Mouse (Mus musculus): ENCODE measurements around the gene 1600014C23Rik.
A peak's percentile ranks its signal among the peaks of the same experiment; 100 is the strongest.

- TF ChIP-seq ZMIZ1 (IDR thresholded peaks at IDR 0.05; ENCODE audit: low read depth, low read length) (no peak), CTCF (IDR thresholded peaks at IDR 0.05 in 2 of 3, conservative IDR thresholded peaks at IDR 0.05 in 1 of 3; ENCODE audit: control insufficient read depth in 1 of 3, insufficient read depth in 1 of 3, low read depth in 2 of 3, low read length in 3 of 3, poor library complexity in 1 of 3, severe bottlenecking in 1 of 3) (no peak), ZC3H11A (IDR thresholded peaks at IDR 0.05; ENCODE audit: low read depth, low read length) (no peak), ZKSCAN1 (IDR thresholded peaks at IDR 0.05; ENCODE audit: low read depth, low read length) (no peak), BHLHE40 (IDR thresholded peaks at IDR 0.05; ENCODE audit: borderline replicate concordance, low read depth, low read length) (no peak), POLR2A (IDR thresholded peaks at IDR 0.05; ENCODE audit: control insufficient read depth in 1 of 2, insufficient read depth in 1 of 2, low read depth in 1 of 2, low read length in 2 of 2, poor library complexity in 1 of 2) (no peak), MXI1 (IDR thresholded peaks at IDR 0.05; ENCODE audit: low read depth, low read length) (no peak; the same call in 1 of the 2 replicates), GATA1 (IDR thresholded peaks at IDR 0.05; ENCODE audit: low read depth, low read length) (no peak), TCF12 (IDR thresholded peaks at IDR 0.05; ENCODE audit: low read depth, low read length) (no peak), ETS1 (IDR thresholded peaks at IDR 0.05; ENCODE audit: low read depth, low read length) (no peak), USF1 (IDR thresholded peaks at IDR 0.05; ENCODE audit: low read depth, low read length) (peak; percentile 63), EP300 (IDR thresholded peaks at IDR 0.05; ENCODE audit: low read depth in 1 of 2, low read length in 2 of 2) (no peak), USF2 (IDR thresholded peaks at IDR 0.05; ENCODE audit: borderline replicate concordance in 1 of 2, insufficient read depth in 1 of 2, low read depth in 1 of 2, low read length in 2 of 2) (no peak)
Observed at GRCm38 (mm10) chr17:45733038-45733734, 458 bp downstream of the 1600014C23Rik start.
